Mouse (Mus musculus) MEL (cell line): ENCODE data around the gene Grn. TPM values are rescaled to one million over a fixed set of nuclear protein-coding genes. Genes with fewer than 3 reads are reported as not detected.

ENCODE experiments used
- DNase-seq: peaks from one replicate; pipeline ENCODE4 v3.0.0; 2011; ENCODE audit warnings: low read depth, low spot score
- H3K27ac ChIP-seq: 2 replicates; pipeline ENCODE4 v1.5.1; 2012; ENCODE audit warnings: low read depth, mild to moderate bottlenecking, control low read depth, low read length, moderate library complexity; ENCODE audit not compliant: control insufficient read depth
- H3K27me3 ChIP-seq, 2 experiments: fragments of 150-350 bp in 1 of 2; sonication (generic) in 1 of 2; 2 replicates each; pipeline ENCODE4 v1.6.1; 2012; ENCODE audit warnings: low read length in 2 of 2, mild to moderate bottlenecking in 2 of 2, improper control_type of control experiment in 1 of 2, moderate library complexity in 1 of 2; ENCODE audit not compliant: insufficient read depth in 2 of 2, control insufficient read depth in 1 of 2
- H3K36me3 ChIP-seq, 2 experiments: 2 replicates each; pipeline ENCODE4 v1.6.1; 2012 to 2014; ENCODE audit warnings: low read length in 2 of 2, improper control_type of control experiment in 1 of 2, inconsistent platforms in 1 of 2, mild to moderate bottlenecking in 1 of 2; ENCODE audit not compliant: insufficient read depth in 2 of 2, control insufficient read depth in 1 of 2
- H3K4me1 ChIP-seq, 2 experiments: fragments of 150-350 bp in 1 of 2; sonication (generic) in 1 of 2; 2 replicates each; pipeline ENCODE4 v1.6.1; 2012; ENCODE audit warnings: low read length in 2 of 2, improper control_type of control experiment in 1 of 2, mild to moderate bottlenecking in 1 of 2; ENCODE audit not compliant: insufficient read depth in 2 of 2, control insufficient read depth in 1 of 2
- H3K4me3 ChIP-seq, 2 experiments: fragments of 150-350 bp in 1 of 2; sonication (generic) in 1 of 2; 2 replicates each; pipeline ENCODE4 v1.5.1; 2012; ENCODE audit warnings: low read depth in 2 of 2, low read length in 2 of 2, mild to moderate bottlenecking in 2 of 2, moderate library complexity in 2 of 2, control low read depth in 1 of 2, improper control_type of control experiment in 1 of 2; ENCODE audit not compliant: control insufficient read depth in 1 of 2, insufficient read depth in 1 of 2
- H3K79me2 ChIP-seq: 2 replicates; pipeline ENCODE4 v1.6.1; 2012; ENCODE audit warnings: mild to moderate bottlenecking, low read length, moderate library complexity; ENCODE audit not compliant: control insufficient read depth, poor library complexity, insufficient read depth
- H3K9ac ChIP-seq: 2 replicates; pipeline ENCODE4 v1.6.1; 2012; ENCODE audit warnings: low read depth, mild to moderate bottlenecking, control low read depth, low read length, moderate library complexity; ENCODE audit not compliant: control insufficient read depth, poor library complexity, severe bottlenecking
- H3K9me3 ChIP-seq: fragments of 150-350 bp; sonication (generic); replicated peaks from 2 replicates; pipeline ENCODE4 v1.6.1; 2012; ENCODE audit warnings: mild to moderate bottlenecking, low read length, improper control_type of control experiment, moderate library complexity; ENCODE audit not compliant: insufficient read depth
- BHLHE40 ChIP-seq: IDR thresholded peaks from 2 replicates; pipeline ENCODE4 v1.6.1; 2012; ENCODE audit warnings: low read depth, mild to moderate bottlenecking, inconsistent platforms, low read length, improper control_type of control experiment, borderline replicate concordance
- CHD1 ChIP-seq: IDR thresholded peaks from 2 replicates; pipeline ENCODE4 v1.6.1; 2012; ENCODE audit warnings: low read depth, mild to moderate bottlenecking, inconsistent platforms, low read length, improper control_type of control experiment
- CHD2 ChIP-seq: IDR thresholded peaks from 2 replicates; pipeline ENCODE4 v1.6.1; 2011; ENCODE audit warnings: low read length, improper control_type of control experiment
- GABPA ChIP-seq: IDR thresholded peaks from 2 replicates; pipeline ENCODE4 v1.6.1; 2012; ENCODE audit warnings: low read depth, mild to moderate bottlenecking, inconsistent platforms, low read length, improper control_type of control experiment, moderate library complexity
- JUND ChIP-seq: IDR thresholded peaks from 2 replicates; pipeline ENCODE4 v1.6.1; 2011; ENCODE audit warnings: low read depth, mild to moderate bottlenecking, improper control_type of control experiment, low read length
- MEF2A ChIP-seq: IDR thresholded peaks from 2 replicates; pipeline ENCODE4 v1.6.1; 2014; ENCODE audit warnings: low read depth, mild to moderate bottlenecking, inconsistent platforms, low read length, improper control_type of control experiment; ENCODE audit not compliant: poor library complexity, insufficient replicate concordance, severe bottlenecking; ENCODE audit errors: extremely low read depth
- MXI1 ChIP-seq: IDR thresholded peaks from 2 replicates; pipeline ENCODE4 v1.6.1; 2011; ENCODE audit warnings: mild to moderate bottlenecking, low read depth, low read length, improper control_type of control experiment
- NELFE ChIP-seq: IDR thresholded peaks from 2 replicates; pipeline ENCODE4 v1.6.1; 2011; ENCODE audit warnings: low read depth, low read length, improper control_type of control experiment
- POLR2AphosphoS2 ChIP-seq: IDR thresholded peaks from 2 replicates; pipeline ENCODE4 v1.6.1; 2011; ENCODE audit warnings: low read length, improper control_type of control experiment
- RAD21 ChIP-seq: IDR thresholded peaks from 2 replicates; pipeline ENCODE4 v1.6.1; 2011; ENCODE audit warnings: mild to moderate bottlenecking, low read depth, low read length, improper control_type of control experiment
- SIN3A ChIP-seq: IDR thresholded peaks from 2 replicates; pipeline ENCODE4 v1.6.1; 2012; ENCODE audit warnings: low read length, improper control_type of control experiment, inconsistent platforms
- SMC3 ChIP-seq: IDR thresholded peaks from 2 replicates; pipeline ENCODE4 v1.6.1; 2011; ENCODE audit warnings: low read depth, low read length, improper control_type of control experiment
- TAL1 ChIP-seq: IDR thresholded peaks from 2 replicates; pipeline ENCODE4 v1.6.1; 2012; ENCODE audit warnings: mild to moderate bottlenecking, inconsistent platforms, low read length, moderate library complexity, mixed read lengths
- TBP ChIP-seq: IDR thresholded peaks from 2 replicates; pipeline ENCODE4 v1.8.0; 2011; ENCODE audit warnings: low read depth, low read length, improper control_type of control experiment
- TCF12 ChIP-seq: IDR thresholded peaks from 2 replicates; pipeline ENCODE4 v1.6.1; 2014; ENCODE audit warnings: low read depth, mild to moderate bottlenecking, inconsistent platforms, low read length, improper control_type of control experiment, moderate library complexity
- USF1 ChIP-seq: IDR thresholded peaks from 2 replicates; pipeline ENCODE4 v1.6.1; 2014; ENCODE audit warnings: low read depth, mild to moderate bottlenecking, inconsistent platforms, low read length, improper control_type of control experiment, moderate library complexity
- ZC3H11A ChIP-seq: IDR thresholded peaks from 2 replicates; pipeline ENCODE4 v1.6.1; 2012; ENCODE audit warnings: low read depth, mild to moderate bottlenecking, inconsistent platforms, low read length, improper control_type of control experiment
- polyA plus RNA-seq, 2 experiments: library from polyadenylated mRNA; stranded (reverse) in 1 of 2; unstranded in 1 of 2; fragments of >175 nt in 1 of 2; fragments of >200 nt in 1 of 2; gene quantifications; 2 replicates each; pipeline versions ENCODE4 v1.2.1 to v1.2.4; 2012; ENCODE audit warnings: low replicate concordance in 2 of 2, low read depth in 1 of 2; ENCODE audit not compliant: insufficient read length in 2 of 2, insufficient read depth in 1 of 2, missing spikeins in 1 of 2
- total RNA-seq: library from RNA; depleted of rRNA; stranded (reverse); fragments of 300-350 nt; gene quantifications from 2 replicates; pipeline ENCODE4 v1.2.3, GENCODE M21; 2012

The Grn gene
- total and polyA plus RNA-seq, 3 experiments = 14.7 to 42.1 TPM; not detected in 1

GRCm38 (mm10) chr11:102435754-102436470 lies 5.8 kb downstream of the Grn start:
- Histone ChIP-seq H3K27me3 (no peaks in the 10 kb centered on the region), H3K27ac (no peak overlapping the region), H3K9me3 (no peaks in the 10 kb centered on the region), H3K9ac (no peak overlapping the region), H3K79me2 (no peaks in the 10 kb centered on the region; the same call in 1 of the 2 replicates), H3K4me3 (no peak overlapping the region), H3K36me3 (peaks cover 0 to 2% of the 10 kb centered on the region in 2 experiments; a peak in 2 of 4 replicates), H3K4me1 (peaks cover 3 to 12% of the 10 kb centered on the region in 2 experiments; a peak in 3 of 4 replicates)
- no peak for DNase-seq
- TF ChIP-seq POLR2AphosphoS2 (no peak), TAL1 (no peak), RAD21 (no peak), NELFE (no peak), ZC3H11A (no peak), JUND (no peak), MEF2A (no peak), CHD2 (no peak), GABPA (no peak)

GRCm38 (mm10) chr11:102436471-102436790 lies 6.3 kb downstream of the Grn start:
- Histone ChIP-seq H3K4me1 (peaks cover 3 to 8% of the 10 kb centered on the region in 2 experiments; a peak in 3 of 4 replicates), H3K27me3 (no peaks in the 10 kb centered on the region), H3K36me3 (peaks cover 0 to 2% of the 10 kb centered on the region in 2 experiments; a peak in 2 of 4 replicates), H3K9me3 (no peaks in the 10 kb centered on the region), H3K79me2 (no peaks in the 10 kb centered on the region; the same call in 1 of the 2 replicates), H3K9ac (no peak overlapping the region), H3K4me3 (no peak overlapping the region), H3K27ac (no peak overlapping the region)
- DNase-seq = no peak
- TF ChIP-seq CHD1 (no peak), SMC3 (no peak), ZC3H11A (no peak), USF1 (no peak), MXI1 (no peak), BHLHE40 (no peak), TBP (no peak), SIN3A (no peak), TCF12 (no peak)
